ENCODE assay signal across 9 mouse cellular contexts in genomic region chr2:122146687-122147086, GRCm38 (mm10). TPM values are rescaled to one million over a fixed set of nuclear protein-coding genes. Genes with fewer than 3 reads are reported as not detected.
DNase-seq lines count a peak whose midpoint lies in the region; ATAC-seq and TF ChIP-seq lines count a peak whose summit lies in the region.
"Had no signal": no experiment of that assay in that cellular context is flagged by ENCODE, and none has a peak within 500 bp of the region (broad histone marks: within the 10 kb centered on the region; RNA-seq: fewer than 3 reads in every experiment).

No protein-coding gene starts in this region.

- no peak overlapping the region for H3K27ac ChIP-seq in embryonic facial prominence, embryonic 13.5 days
- H3K27ac ChIP-seq in embryonic facial prominence, embryonic 10.5 days (replicated peaks), result no peak overlapping the region
- no peak overlapping the region for H3K27ac ChIP-seq in neural tube, embryonic 13.5 days (replicated peaks)
- 0 out of 2 replicates have a peak overlapping the region, but pooled peaks have one; percentile 21 for H3K27ac ChIP-seq in kidney, postnatal 0 days
- no peak overlapping the region for H3K27ac ChIP-seq in stomach, embryonic 15.5 days

- WGBS in embryonic facial prominence, embryonic 13.5 days, result 78% methylated on average over 6 of the region's 6 CpGs
- 83% methylated on average over 6 of the region's 6 CpGs for WGBS in embryonic facial prominence, embryonic 10.5 days
- 73% methylated on average over 6 of the region's 6 CpGs for WGBS in neural tube, embryonic 13.5 days
- WGBS in kidney, postnatal 0 days, result 64% methylated on average over 6 of the region's 6 CpGs
- 65% methylated on average over 6 of the region's 6 CpGs for WGBS in stomach, embryonic 15.5 days

- H3K36me3 ChIP-seq in embryonic facial prominence, embryonic 13.5 days, result peaks cover 9% of the 10 kb centered on the region; the same call in 1 of the 2 replicates
- H3K36me3 ChIP-seq in embryonic facial prominence, embryonic 10.5 days (replicated peaks), result peaks cover 8% of the 10 kb centered on the region; the same call in 1 of the 2 replicates
- H3K36me3 ChIP-seq in neural tube, embryonic 13.5 days, result no peaks in the 10 kb centered on the region
- 0 out of 2 replicates have a peak, but pooled peaks cover 6% of the 10 kb centered on the region for H3K36me3 ChIP-seq in kidney, postnatal 0 days (ENCODE audit: insufficient read depth, low read length)
- no peaks in the 10 kb centered on the region for H3K36me3 ChIP-seq in stomach, embryonic 15.5 days

- H3K9me3 ChIP-seq in embryonic facial prominence, embryonic 13.5 days, result no peaks in the 10 kb centered on the region
- no peaks in the 10 kb centered on the region for H3K9me3 ChIP-seq in embryonic facial prominence, embryonic 10.5 days
- no peaks in the 10 kb centered on the region for H3K9me3 ChIP-seq in neural tube, embryonic 13.5 days
- no peaks in the 10 kb centered on the region for H3K9me3 ChIP-seq in kidney, postnatal 0 days (replicated peaks; ENCODE audit: low read length)
- no peaks in the 10 kb centered on the region for H3K9me3 ChIP-seq in stomach, embryonic 15.5 days

- no peak for DNase-seq in embryonic facial prominence, embryonic 10.5 days (ENCODE audit: low spot score)
- DNase-seq in neural tube, embryonic 10.5 days (ENCODE audit: extremely low spot score, low spot score), result no peak
- no peak for DNase-seq in kidney, postnatal 0 days (ENCODE audit: low spot score)
- no peak for DNase-seq in ovary, postnatal 14 days (ENCODE audit: low spot score)
- DNase-seq in adrenal gland, postnatal 4 days (ENCODE audit: low spot score in 2 of 2), result no peak

- no peak overlapping the region for H3K4me3 ChIP-seq in embryonic facial prominence, embryonic 13.5 days
- H3K4me3 ChIP-seq in embryonic facial prominence, embryonic 10.5 days, result no peak overlapping the region; the same call in 1 of the 2 replicates
- no peak overlapping the region for H3K4me3 ChIP-seq in neural tube, embryonic 13.5 days
- H3K4me3 ChIP-seq in kidney, postnatal 0 days (replicated peaks; ENCODE audit: low read depth, low read length), result no peak overlapping the region
- no peak overlapping the region for H3K4me3 ChIP-seq in stomach, embryonic 15.5 days (replicated peaks)

- TF ChIP-seq CTCF in kidney, postnatal 0 days (IDR thresholded peaks at IDR 0.05; ENCODE audit: low read depth), result no peak

- H3K27me3 ChIP-seq in embryonic facial prominence, embryonic 13.5 days, result no peaks in the 10 kb centered on the region
- H3K27me3 ChIP-seq in embryonic facial prominence, embryonic 10.5 days (replicated peaks; ENCODE audit: low read depth, poor library complexity, severe bottlenecking), result peaks cover 10% of the 10 kb centered on the region; the same call in 1 of the 2 replicates
- H3K27me3 ChIP-seq in neural tube, embryonic 13.5 days, result no peaks in the 10 kb centered on the region
- no peaks in the 10 kb centered on the region for H3K27me3 ChIP-seq in kidney, postnatal 0 days (ENCODE audit: insufficient read depth, low read length)
- H3K27me3 ChIP-seq in stomach, embryonic 15.5 days (replicated peaks), result no peaks in the 10 kb centered on the region

- no peak overlapping the region for H3K4me2 ChIP-seq in embryonic facial prominence, embryonic 13.5 days
- H3K4me2 ChIP-seq in neural tube, embryonic 13.5 days, result peak overlapping the region; percentile 87; the same call in 1 of the 2 replicates
- H3K4me2 ChIP-seq in kidney, postnatal 0 days (ENCODE audit: low read length), result 0 out of 2 replicates have a peak overlapping the region, but pooled peaks have one; percentile 83
- peak overlapping the region; percentile 81; the same call in 1 of the 2 replicates for H3K4me2 ChIP-seq in stomach, embryonic 15.5 days

- ATAC-seq in embryonic facial prominence, embryonic 13.5 days (ENCODE audit: insufficient number of reproducible peaks, insufficient read depth, low FRiP score, low TSS enrichment, low read depth), result no peak
- no peak for ATAC-seq in neural tube, embryonic 13.5 days (ENCODE audit: low read depth)
- ATAC-seq in kidney, postnatal 0 days (replicated peaks; ENCODE audit: low FRiP score, low read depth), result no peak
- no peak for ATAC-seq in stomach, embryonic 15.5 days (ENCODE audit: insufficient read depth, low FRiP score, low read depth)

- H3K4me1 ChIP-seq in embryonic facial prominence, embryonic 13.5 days, result peaks cover 19% of the 10 kb centered on the region
- peaks cover 15% of the 10 kb centered on the region for H3K4me1 ChIP-seq in embryonic facial prominence, embryonic 10.5 days
- peaks cover 15% of the 10 kb centered on the region for H3K4me1 ChIP-seq in neural tube, embryonic 13.5 days (replicated peaks)
- H3K4me1 ChIP-seq in kidney, postnatal 0 days (replicated peaks; ENCODE audit: insufficient read depth, low read length), result peaks cover 4% of the 10 kb centered on the region; the same call in 1 of the 2 replicates
- peaks cover 16% of the 10 kb centered on the region; the same call in 1 of the 2 replicates for H3K4me1 ChIP-seq in stomach, embryonic 15.5 days

- H3K9ac ChIP-seq in embryonic facial prominence, embryonic 13.5 days, result 0 out of 2 replicates have a peak overlapping the region, but pooled peaks have one; percentile 37
- no peak overlapping the region for H3K9ac ChIP-seq in neural tube, embryonic 13.5 days
- H3K9ac ChIP-seq in kidney, postnatal 0 days (ENCODE audit: low read depth, low read length), result peak overlapping the region; percentile 27; the same call in 1 of the 2 replicates
- no peak overlapping the region for H3K9ac ChIP-seq in stomach, embryonic 15.5 days

RNA-seq across cellular contexts. Expression of gene B2m, which starts 0.8 kb away (rescaled TPM):
- polyA plus RNA-seq in embryonic facial prominence, embryonic 13.5 days (2015; fragmentation: Nextera tagmentation; extraction: Ambion mirVana), result 239 and 303 TPM in 2 replicates
- polyA plus RNA-seq in embryonic facial prominence, embryonic 10.5 days (2016; fragmentation: Nextera tagmentation; extraction: Ambion mirVana), result 104 and 107 TPM in 2 replicates
- polyA plus RNA-seq in neural tube, embryonic 13.5 days (2015; fragmentation: Nextera tagmentation; extraction: Ambion mirVana), result 141 and 142 TPM in 2 replicates
- polyA plus RNA-seq in kidney, postnatal 0 days (2015; fragmentation: Nextera tagmentation; extraction: Ambion mirVana), result 437 and 500 TPM in 2 replicates
- 338 and 449 TPM in 2 replicates for polyA plus RNA-seq in stomach, embryonic 15.5 days (2015; fragmentation: Nextera tagmentation; extraction: Ambion mirVana)
- total RNA-seq in adrenal gland, postnatal 4 days (2021), result 100 to 1,000 TPM; 290 to 339 TPM

RNA-seq across cellular contexts. Expression of gene Trim69, which starts 13.8 kb away (rescaled TPM):
- polyA plus RNA-seq in embryonic facial prominence, embryonic 13.5 days (2015; fragmentation: Nextera tagmentation; extraction: Ambion mirVana), result not detected in 2 replicates
- polyA plus RNA-seq in embryonic facial prominence, embryonic 10.5 days (2016; fragmentation: Nextera tagmentation; extraction: Ambion mirVana), result 0.11 TPM in 1 of 2 replicates, not detected in the other
- polyA plus RNA-seq in neural tube, embryonic 13.5 days (2015; fragmentation: Nextera tagmentation; extraction: Ambion mirVana), result not detected in 2 replicates
- not detected in 2 replicates for polyA plus RNA-seq in kidney, postnatal 0 days (2015; fragmentation: Nextera tagmentation; extraction: Ambion mirVana)
- not detected in 2 replicates for polyA plus RNA-seq in stomach, embryonic 15.5 days (2015; fragmentation: Nextera tagmentation; extraction: Ambion mirVana)
- total RNA-seq in adrenal gland, postnatal 4 days (2021), result not detected
- polyA plus RNA-seq: embryonic facial prominence, embryonic 11.5 days had no signal

RNA-seq across cellular contexts. Expression of gene Spg11, which starts 28.5 kb away (rescaled TPM):
- polyA plus RNA-seq in embryonic facial prominence, embryonic 13.5 days (2015; fragmentation: Nextera tagmentation; extraction: Ambion mirVana), result 9.1 and 10.1 TPM in 2 replicates
- 10.9 TPM in 2 replicates for polyA plus RNA-seq in embryonic facial prominence, embryonic 10.5 days (2016; fragmentation: Nextera tagmentation; extraction: Ambion mirVana)
- polyA plus RNA-seq in neural tube, embryonic 13.5 days (2015; fragmentation: Nextera tagmentation; extraction: Ambion mirVana), result 6.4 and 6.8 TPM in 2 replicates
- 6.0 TPM in 2 replicates for polyA plus RNA-seq in kidney, postnatal 0 days (2015; fragmentation: Nextera tagmentation; extraction: Ambion mirVana)
- 7.7 and 9.9 TPM in 2 replicates for polyA plus RNA-seq in stomach, embryonic 15.5 days (2015; fragmentation: Nextera tagmentation; extraction: Ambion mirVana)
- 10 to 100 TPM; 19.5 to 22.3 TPM for total RNA-seq in adrenal gland, postnatal 4 days (2021)

RNA-seq across cellular contexts. Expression of gene Patl2, which starts 39.3 kb away (rescaled TPM):
- polyA plus RNA-seq in embryonic facial prominence, embryonic 13.5 days (2015; fragmentation: Nextera tagmentation; extraction: Ambion mirVana), result not detected in 2 replicates
- polyA plus RNA-seq in embryonic facial prominence, embryonic 10.5 days (2016; fragmentation: Nextera tagmentation; extraction: Ambion mirVana), result 0.10 TPM in 1 of 2 replicates, not detected in the other
- not detected in 2 replicates for polyA plus RNA-seq in neural tube, embryonic 13.5 days (2015; fragmentation: Nextera tagmentation; extraction: Ambion mirVana)
- polyA plus RNA-seq in kidney, postnatal 0 days (2015; fragmentation: Nextera tagmentation; extraction: Ambion mirVana), result 0.04 and 0.06 TPM in 2 replicates
- not detected in 2 replicates for polyA plus RNA-seq in stomach, embryonic 15.5 days (2015; fragmentation: Nextera tagmentation; extraction: Ambion mirVana)
- total RNA-seq in adrenal gland, postnatal 4 days (2021), result under 1 TPM in 1 of 2 experiments, not detected in 1; 0.45 TPM

RNA-seq across cellular contexts. Expression of gene Terb2, which starts 39.4 kb away (rescaled TPM):
- polyA plus RNA-seq in embryonic facial prominence, embryonic 13.5 days (2015; fragmentation: Nextera tagmentation; extraction: Ambion mirVana), result not detected in 2 replicates
- not detected in 2 replicates for polyA plus RNA-seq in embryonic facial prominence, embryonic 10.5 days (2016; fragmentation: Nextera tagmentation; extraction: Ambion mirVana)
- polyA plus RNA-seq in neural tube, embryonic 13.5 days (2015; fragmentation: Nextera tagmentation; extraction: Ambion mirVana), result not detected in 2 replicates
- not detected in 2 replicates for polyA plus RNA-seq in kidney, postnatal 0 days (2015; fragmentation: Nextera tagmentation; extraction: Ambion mirVana)
- not detected in 2 replicates for polyA plus RNA-seq in stomach, embryonic 15.5 days (2015; fragmentation: Nextera tagmentation; extraction: Ambion mirVana)
- not detected for total RNA-seq in adrenal gland, postnatal 4 days (2021)
- polyA plus RNA-seq: embryonic facial prominence, embryonic 11.5 days had no signal

Comparison
In these comparisons a context has a peak if more than half of its experiments do, and no peak if none do; other contexts are left out.
1. H3K9ac ChIP-seq: peak in embryonic facial prominence, embryonic 13.5 days (single experiment) and kidney, postnatal 0 days (single experiment); none in neural tube, embryonic 13.5 days (single experiment) and stomach, embryonic 15.5 days (single experiment).